Comparison of ENCODE assay signal across 4 mouse cellular contexts in genomic region chr13:3501014-3501413, GRCm38 (mm10). TPM values are rescaled to one million over a fixed set of nuclear protein-coding genes. Genes with fewer than 3 reads are reported as not detected.
DNase-seq lines count a peak whose midpoint lies in the region; ATAC-seq and TF ChIP-seq lines count a peak whose summit lies in the region.
"Not testable (repeated sequence)": the region's sequence is repeated elsewhere in the genome, so short reads cannot be mapped to it uniquely, and the experiment has no call there.

No protein-coding gene starts in this region.

- H3K9ac ChIP-seq in embryonic facial prominence, embryonic 14.5 days (ENCODE audit: low read depth, low read length); heart, embryonic 13.5 days; lung, embryonic 14.5 days; lung, postnatal 0 days (replicated peaks; ENCODE audit: low read depth): not testable (repeated sequence)

- H3K9me3 ChIP-seq in embryonic facial prominence, embryonic 14.5 days (ENCODE audit: control insufficient read depth, low read length); heart, embryonic 13.5 days; lung, embryonic 14.5 days (ENCODE audit: low read depth, low read length); lung, postnatal 0 days (ENCODE audit: low read length): not testable (repeated sequence)

- not testable (repeated sequence) for H3K27me3 ChIP-seq in embryonic facial prominence, embryonic 14.5 days (replicated peaks; ENCODE audit: control insufficient read depth, insufficient read depth, low read length); heart, embryonic 13.5 days (replicated peaks); lung, embryonic 14.5 days (ENCODE audit: insufficient read depth, low read length); lung, postnatal 0 days (replicated peaks; ENCODE audit: insufficient read depth, low read length)

- H3K4me1 ChIP-seq in embryonic facial prominence, embryonic 14.5 days (ENCODE audit: control insufficient read depth, insufficient read depth, low read length); heart, embryonic 13.5 days; lung, embryonic 14.5 days (ENCODE audit: insufficient read depth); lung, postnatal 0 days (ENCODE audit: insufficient read depth, low read depth, low read length): not testable (repeated sequence)

- not testable (repeated sequence) for H3K36me3 ChIP-seq in embryonic facial prominence, embryonic 14.5 days (ENCODE audit: control insufficient read depth, insufficient read depth, low read length); heart, embryonic 13.5 days; lung, embryonic 14.5 days (ENCODE audit: insufficient read depth); lung, postnatal 0 days (ENCODE audit: insufficient read depth, low read length)

- not testable (repeated sequence) for H3K4me2 ChIP-seq in embryonic facial prominence, embryonic 14.5 days (ENCODE audit: low read depth, low read length); heart, embryonic 13.5 days; lung, embryonic 14.5 days; lung, postnatal 0 days (replicated peaks; ENCODE audit: low read depth, low read length)

- peak; percentile 6 for DNase-seq in embryonic facial prominence, embryonic 14.5 days (ENCODE audit: low spot score)
- DNase-seq in lung, embryonic 14.5 days: peak; percentile 6
- DNase-seq in lung, postnatal 0 days (ENCODE audit: low spot score): peak; percentile 16

- WGBS in embryonic facial prominence, embryonic 14.5 days: 73% methylated on average over 6 of the region's 6 CpGs
- 32% methylated on average over 6 of the region's 6 CpGs for WGBS in heart, embryonic 13.5 days
- WGBS in lung, embryonic 14.5 days: 57% methylated on average over 6 of the region's 6 CpGs
- WGBS in lung, postnatal 0 days: 51% methylated on average over 6 of the region's 6 CpGs

- not testable (repeated sequence) for H3K4me3 ChIP-seq in embryonic facial prominence, embryonic 14.5 days (ENCODE audit: low read depth, low read length); heart, embryonic 13.5 days; lung, embryonic 14.5 days (ENCODE audit: low read depth, low read length); lung, postnatal 0 days (ENCODE audit: low read depth, low read length)

- TF ChIP-seq EP300 in lung, postnatal 0 days (IDR thresholded peaks at IDR 0.05): not testable (repeated sequence)

- not testable (repeated sequence) for TF ChIP-seq CTCF in lung, embryonic 14.5 days (IDR thresholded peaks at IDR 0.05; ENCODE audit: low read depth); lung, postnatal 0 days (IDR thresholded peaks at IDR 0.05)

- ATAC-seq in embryonic facial prominence, embryonic 14.5 days (ENCODE audit: low read depth); heart, embryonic 13.5 days (ENCODE audit: extremely low read depth, insufficient number of reproducible peaks, low FRiP score, low TSS enrichment): not testable (repeated sequence)
- peak; percentile 28; the same call in 1 of the 2 replicates for ATAC-seq in lung, embryonic 14.5 days (ENCODE audit: insufficient read depth)
- ATAC-seq in lung, postnatal 0 days: peak; percentile 67

- H3K27ac ChIP-seq in embryonic facial prominence, embryonic 14.5 days (replicated peaks; ENCODE audit: low read depth, low read length); lung, embryonic 14.5 days (ENCODE audit: low read depth); lung, postnatal 0 days (ENCODE audit: low read length): not testable (repeated sequence)
- H3K27ac ChIP-seq in heart, embryonic 13.5 days (replicated peaks): peak overlapping the region; percentile 61

RNA-seq across cellular contexts. Expression of gene Gdi2, which starts 36.8 kb away (rescaled TPM):
- 434 and 478 TPM in 2 replicates for polyA plus RNA-seq in embryonic facial prominence, embryonic 14.5 days (2014; fragmentation: Nextera tagmentation; extraction: Ambion mirVana)
- polyA plus RNA-seq in heart, embryonic 13.5 days (2015; fragmentation: Nextera tagmentation; extraction: Ambion mirVana): 324 and 326 TPM in 2 replicates
- 478 and 493 TPM in 2 replicates for polyA plus RNA-seq in lung, embryonic 14.5 days (2014; fragmentation: Nextera tagmentation; extraction: Ambion mirVana)
- polyA plus RNA-seq in lung, postnatal 0 days (2015; fragmentation: Nextera tagmentation; extraction: Ambion mirVana): 322 and 323 TPM in 2 replicates
